ENCODE assay signal across 8 mouse cellular contexts in the genomic region with DNA sequence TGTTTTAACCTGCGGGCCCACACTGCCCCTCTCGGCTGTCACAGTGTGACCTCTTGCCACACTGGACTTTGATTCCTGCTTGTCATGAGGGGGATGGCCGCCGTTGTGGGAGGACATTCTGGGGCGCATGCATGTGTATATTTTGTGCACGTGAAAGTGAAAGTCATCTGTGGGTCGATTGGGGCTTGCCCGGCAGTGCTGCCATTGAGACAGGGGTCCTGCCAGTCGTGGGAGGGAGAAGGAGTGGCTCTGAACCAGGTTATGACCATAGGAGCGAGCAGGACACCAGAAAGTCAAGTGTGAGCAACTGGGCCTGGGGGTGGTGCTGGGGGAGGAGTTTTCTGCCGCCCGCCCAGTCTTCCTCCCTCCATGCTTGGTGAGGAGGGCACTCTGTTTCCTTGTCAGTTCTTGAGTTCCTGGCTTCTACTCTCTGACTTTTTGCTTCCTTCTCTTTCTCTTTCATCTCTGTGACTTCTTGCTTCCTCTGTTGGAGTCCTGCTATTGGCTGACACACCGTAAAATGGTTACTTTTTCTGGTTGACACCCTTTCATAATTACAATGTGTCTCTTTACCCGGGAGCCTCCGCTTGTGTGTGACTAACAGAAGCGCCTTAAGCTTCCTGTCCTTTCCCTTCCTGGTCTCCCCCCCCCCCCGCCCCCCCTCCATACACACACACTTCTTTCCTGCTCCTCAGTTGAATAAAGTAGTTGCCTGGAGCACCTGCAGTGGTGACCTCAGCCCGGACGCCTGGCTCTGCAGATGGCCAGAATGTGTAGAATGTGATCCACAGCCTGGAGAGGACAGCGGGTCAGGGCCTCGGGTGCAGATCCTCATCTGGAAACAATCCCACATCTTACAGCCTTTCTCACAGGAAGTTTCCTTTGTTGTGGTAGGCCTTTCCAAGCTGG. TPM values are rescaled to one million over a fixed set of nuclear protein-coding genes. Genes with fewer than 3 reads are reported as not detected.
A peak's percentile ranks its signal among the peaks of the same experiment; 100 is the strongest.
DNase-seq lines count a peak whose midpoint lies in the region; ATAC-seq and TF ChIP-seq lines count a peak whose summit lies in the region.

No protein-coding gene starts in this region.

- TF ChIP-seq CTCF in left cerebral cortex, adult 2 months (IDR thresholded peaks at IDR 0.05): no peak
- TF ChIP-seq CTCF in liver, adult 2 months (IDR thresholded peaks at IDR 0.05; ENCODE audit: low read depth, low read length): peak; percentile 38

- intact Hi-C loops in left cerebral cortex, adult 2 months (cut with DNase I): no loop called here

- H3K9me3 ChIP-seq in embryonic facial prominence, embryonic 10.5 days: no peaks in the 10 kb centered on the region
- no peaks in the 10 kb centered on the region for H3K9me3 ChIP-seq in hindbrain, embryonic 15.5 days
- no peaks in the 10 kb centered on the region for H3K9me3 ChIP-seq in neural tube, embryonic 15.5 days (replicated peaks)

- no peak for TF ChIP-seq POLR2A in liver, adult 2 months (IDR thresholded peaks at IDR 0.05; ENCODE audit: extremely low read depth, insufficient read depth, low read length)

- no peak overlapping the region for H3K4me3 ChIP-seq in left cerebral cortex, adult 2 months
- peak overlapping the region; percentile 30; the same call in 1 of the 2 replicates for H3K4me3 ChIP-seq in embryonic facial prominence, embryonic 10.5 days
- no peak overlapping the region for H3K4me3 ChIP-seq in hindbrain, embryonic 15.5 days
- H3K4me3 ChIP-seq in liver, adult 2 months (ENCODE audit: insufficient read depth, low read depth, low read length): peak overlapping the region; percentile 49
- H3K4me3 ChIP-seq in neural tube, embryonic 15.5 days (replicated peaks): no peak overlapping the region

- peak overlapping the region; percentile 47; the same call in 1 of the 2 replicates for H3K27ac ChIP-seq in left cerebral cortex, adult 2 months
- H3K27ac ChIP-seq in embryonic facial prominence, embryonic 10.5 days (replicated peaks): peak overlapping the region; percentile 85
- H3K27ac ChIP-seq in hindbrain, embryonic 15.5 days (replicated peaks): 0 out of 2 replicates have a peak overlapping the region, but pooled peaks have one; percentile 51
- peak overlapping the region; percentile 97 for H3K27ac ChIP-seq in liver, adult 2 months (replicated peaks; ENCODE audit: insufficient read depth, low read depth, low read length)
- H3K27ac ChIP-seq in neural tube, embryonic 15.5 days (replicated peaks): no peak overlapping the region

- peaks cover 43% of the 10 kb centered on the region for H3K79me2 ChIP-seq in liver, adult 2 months (ENCODE audit: control insufficient read depth, insufficient read depth, low read length)

- peaks cover 76% of the 10 kb centered on the region for H3K4me1 ChIP-seq in embryonic facial prominence, embryonic 10.5 days
- H3K4me1 ChIP-seq in hindbrain, embryonic 15.5 days (replicated peaks): peaks cover 10% of the 10 kb centered on the region
- peaks cover 48% of the 10 kb centered on the region for H3K4me1 ChIP-seq in liver, adult 2 months (ENCODE audit: control insufficient read depth, insufficient read depth, low read length)
- peaks cover 34% of the 10 kb centered on the region for H3K4me1 ChIP-seq in neural tube, embryonic 15.5 days

- H3K4me2 ChIP-seq in hindbrain, embryonic 15.5 days: no peak overlapping the region; the same call in 1 of the 2 replicates
- peak overlapping the region; percentile 15; the same call in 1 of the 2 replicates for H3K4me2 ChIP-seq in neural tube, embryonic 15.5 days

- peaks cover 30% of the 10 kb centered on the region for H3K36me3 ChIP-seq in embryonic facial prominence, embryonic 10.5 days (replicated peaks)
- H3K36me3 ChIP-seq in hindbrain, embryonic 15.5 days: no peaks in the 10 kb centered on the region
- no peaks in the 10 kb centered on the region for H3K36me3 ChIP-seq in liver, adult 2 months (ENCODE audit: control insufficient read depth, insufficient read depth, low read length)
- no peaks in the 10 kb centered on the region for H3K36me3 ChIP-seq in neural tube, embryonic 15.5 days

- DNase-seq in left cerebral cortex, adult 2 months (ENCODE audit: extremely low spot score in 1 of 2, low spot score in 2 of 2): no peak
- DNase-seq in left cerebral cortex, adult 11 months (ENCODE audit: low spot score): no peak
- DNase-seq in embryonic facial prominence, embryonic 10.5 days (ENCODE audit: low spot score): peak; percentile 80
- DNase-seq in liver, adult 2 months (ENCODE audit: extremely low read depth, low read depth, low spot score): peak; percentile 93
- DNase-seq in MN1 (ENCODE audit: low spot score): no peak
- no peak for DNase-seq in urinary bladder, postnatal 4 days (ENCODE audit: low spot score in 2 of 2)

- WGBS in embryonic facial prominence, embryonic 10.5 days: 50% methylated on average over 20 of the region's 21 CpGs
- 71% methylated on average over 21 of the region's 21 CpGs for WGBS in hindbrain, embryonic 15.5 days
- WGBS in liver, adult 2 months: 2% methylated on average over 20 of the region's 21 CpGs
- 71% methylated on average over 21 of the region's 21 CpGs for WGBS in neural tube, embryonic 15.5 days

- H3K27me3 ChIP-seq in embryonic facial prominence, embryonic 10.5 days (replicated peaks; ENCODE audit: low read depth, poor library complexity, severe bottlenecking): no peaks in the 10 kb centered on the region
- H3K27me3 ChIP-seq in hindbrain, embryonic 15.5 days: no peaks in the 10 kb centered on the region
- no peaks in the 10 kb centered on the region for H3K27me3 ChIP-seq in liver, adult 2 months (ENCODE audit: control insufficient read depth, insufficient read depth, low read length)
- H3K27me3 ChIP-seq in neural tube, embryonic 15.5 days (replicated peaks): no peaks in the 10 kb centered on the region

- no peak overlapping the region for H3K9ac ChIP-seq in hindbrain, embryonic 15.5 days
- peak overlapping the region; percentile 57 for H3K9ac ChIP-seq in liver, adult 2 months (ENCODE audit: low read depth, low read length)
- no peak overlapping the region for H3K9ac ChIP-seq in neural tube, embryonic 15.5 days (replicated peaks)

- ATAC-seq in hindbrain, embryonic 15.5 days (ENCODE audit: low FRiP score, low read depth): no peak
- no peak for ATAC-seq in neural tube, embryonic 15.5 days (ENCODE audit: low FRiP score)

RNA-seq across cellular contexts. Expression of a gene that starts 15.3 kb away (rescaled TPM):
- 10 to 100 TPM; 22.8 to 25.7 TPM for total RNA-seq in left cerebral cortex, adult 2 months (2021)
- polyA plus RNA-seq in embryonic facial prominence, embryonic 10.5 days (2016; fragmentation: Nextera tagmentation; extraction: Ambion mirVana): 50.3 and 50.6 TPM in 2 replicates
- polyA plus RNA-seq in hindbrain, embryonic 15.5 days (2015; fragmentation: Nextera tagmentation; extraction: Ambion mirVana): 22.0 and 24.3 TPM in 2 replicates
- 10.5 and 15.2 TPM in 2 replicates for total RNA-seq in liver, adult 2 months (2014; rRNA removed)
- polyA plus RNA-seq in liver, adult 2 months (2012; rRNA removed): 33.6 and 40.2 TPM in 2 replicates
- polyA plus RNA-seq in neural tube, embryonic 15.5 days (2015; fragmentation: Nextera tagmentation; extraction: Ambion mirVana): 21.3 and 28.2 TPM in 2 replicates

RNA-seq across cellular contexts. Expression of a gene that starts 37.3 kb away (rescaled TPM):
- 10 to 100 TPM; 40.7 to 43.5 TPM for total RNA-seq in left cerebral cortex, adult 2 months (2021)
- polyA plus RNA-seq in embryonic facial prominence, embryonic 10.5 days (2016; fragmentation: Nextera tagmentation; extraction: Ambion mirVana): 14.5 and 16.0 TPM in 2 replicates
- polyA plus RNA-seq in hindbrain, embryonic 15.5 days (2015; fragmentation: Nextera tagmentation; extraction: Ambion mirVana): 27.3 and 32.2 TPM in 2 replicates
- 11.5 and 15.0 TPM in 2 replicates for total RNA-seq in liver, adult 2 months (2014; rRNA removed)
- polyA plus RNA-seq in liver, adult 2 months (2012; rRNA removed): 26.1 and 26.6 TPM in 2 replicates
- 31.0 and 37.1 TPM in 2 replicates for polyA plus RNA-seq in neural tube, embryonic 15.5 days (2015; fragmentation: Nextera tagmentation; extraction: Ambion mirVana)

RNA-seq across cellular contexts. Expression of a gene that starts 37.5 kb away (rescaled TPM):
- 100 to 1,000 TPM; 183 to 187 TPM for total RNA-seq in left cerebral cortex, adult 2 months (2021)
- polyA plus RNA-seq in embryonic facial prominence, embryonic 10.5 days (2016; fragmentation: Nextera tagmentation; extraction: Ambion mirVana): 1,413 and 1,489 TPM in 2 replicates
- 801 and 847 TPM in 2 replicates for polyA plus RNA-seq in hindbrain, embryonic 15.5 days (2015; fragmentation: Nextera tagmentation; extraction: Ambion mirVana)
- total RNA-seq in liver, adult 2 months (2014; rRNA removed): 709 and 835 TPM in 2 replicates
- 607 and 623 TPM in 2 replicates for polyA plus RNA-seq in liver, adult 2 months (2012; rRNA removed)
- polyA plus RNA-seq in neural tube, embryonic 15.5 days (2015; fragmentation: Nextera tagmentation; extraction: Ambion mirVana): 785 and 1,036 TPM in 2 replicates

RNA-seq across cellular contexts. Expression of a gene that starts 43.2 kb away (rescaled TPM):
- total RNA-seq in left cerebral cortex, adult 2 months (2021): 10 to 100 TPM; 70.7 to 73.2 TPM
- 65.0 and 65.1 TPM in 2 replicates for polyA plus RNA-seq in embryonic facial prominence, embryonic 10.5 days (2016; fragmentation: Nextera tagmentation; extraction: Ambion mirVana)
- 40.6 and 44.4 TPM in 2 replicates for polyA plus RNA-seq in hindbrain, embryonic 15.5 days (2015; fragmentation: Nextera tagmentation; extraction: Ambion mirVana)
- 14.8 and 18.3 TPM in 2 replicates for total RNA-seq in liver, adult 2 months (2014; rRNA removed)
- polyA plus RNA-seq in liver, adult 2 months (2012; rRNA removed): 23.2 and 28.8 TPM in 2 replicates
- 35.7 and 37.6 TPM in 2 replicates for polyA plus RNA-seq in neural tube, embryonic 15.5 days (2015; fragmentation: Nextera tagmentation; extraction: Ambion mirVana)

RNA-seq across cellular contexts. Expression of a gene that starts 55.7 kb away (rescaled TPM):
- total RNA-seq in left cerebral cortex, adult 2 months (2021): not detected
- not detected in 2 replicates for polyA plus RNA-seq in embryonic facial prominence, embryonic 10.5 days (2016; fragmentation: Nextera tagmentation; extraction: Ambion mirVana)
- polyA plus RNA-seq in hindbrain, embryonic 15.5 days (2015; fragmentation: Nextera tagmentation; extraction: Ambion mirVana): 0.54 TPM in 1 of 2 replicates, not detected in the other
- 0.40 and 2.7 TPM in 2 replicates for total RNA-seq in liver, adult 2 months (2014; rRNA removed)
- not detected in 2 replicates for polyA plus RNA-seq in liver, adult 2 months (2012; rRNA removed)
- polyA plus RNA-seq in neural tube, embryonic 15.5 days (2015; fragmentation: Nextera tagmentation; extraction: Ambion mirVana): 0.81 and 1.1 TPM in 2 replicates

Comparison
In these comparisons a context has a peak if more than half of its experiments do, and no peak if none do; other contexts are left out.
1. DNase-seq: peak in embryonic facial prominence, embryonic 10.5 days (single experiment) and liver, adult 2 months (single experiment); none in left cerebral cortex, adult 2 months (0 of 2), left cerebral cortex, adult 11 months (single experiment), MN1 (single experiment) and urinary bladder, postnatal 4 days (0 of 2).
2. H3K4me3 ChIP-seq: peak in embryonic facial prominence, embryonic 10.5 days (single experiment) and liver, adult 2 months (single experiment); none in left cerebral cortex, adult 2 months (single experiment), hindbrain, embryonic 15.5 days (single experiment) and neural tube, embryonic 15.5 days (single experiment).